Comparison of ENCODE assay signal across 21 mouse cellular contexts in the genomic region with DNA sequence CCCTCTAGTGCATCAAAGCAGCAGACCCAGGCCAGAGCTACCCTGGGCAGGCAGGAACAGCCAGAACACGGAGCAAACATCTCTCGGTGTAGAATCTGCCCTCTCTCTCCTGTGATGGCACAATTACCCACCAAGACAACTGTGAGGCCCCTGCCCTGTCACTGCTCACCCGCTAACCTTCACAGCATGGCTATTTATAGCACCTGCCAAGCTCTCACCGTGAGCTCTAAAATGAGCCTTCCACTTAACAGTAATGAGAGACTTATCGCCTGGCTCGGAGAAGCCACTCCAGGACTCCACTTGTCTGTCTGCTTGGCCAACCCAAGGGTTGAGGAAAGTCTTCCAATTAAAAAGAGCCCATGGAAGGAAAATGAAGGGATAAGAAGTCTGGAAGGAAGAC. TPM values are rescaled to one million over a fixed set of nuclear protein-coding genes. Genes with fewer than 3 reads are reported as not detected.
"Had no signal": no experiment of that assay in that cellular context is flagged by ENCODE, and none has a peak within 500 bp of the region (broad histone marks: within the 10 kb centered on the region; RNA-seq: fewer than 3 reads in every experiment).

No protein-coding gene starts in this region.

- H3K4me2 ChIP-seq: limb, embryonic 12.5 days; liver, embryonic 13.5 days; lung, embryonic 15.5 days; midbrain, embryonic 11.5 days; neural tube, embryonic 12.5 days; stomach, embryonic 15.5 days had no signal

- DNase-seq: kidney, postnatal 25 days; layer of hippocampus, adult 9-11 months; liver; liver, embryonic 13.5 days; liver, postnatal 0 days; lung, postnatal 14 days; retina, postnatal 1 day; right cerebral cortex, postnatal 4 days; spleen, adult 18-20 months; thymus, postnatal 4 days had no signal

- ATAC-seq: liver, postnatal 0 days had no signal

- H3K9ac ChIP-seq: limb, embryonic 12.5 days; liver, embryonic 13.5 days; liver, postnatal 0 days; lung, embryonic 15.5 days; neural tube, embryonic 12.5 days; stomach, embryonic 15.5 days had no signal

- H3K4me1 ChIP-seq: limb, embryonic 12.5 days; liver, embryonic 13.5 days; lung, embryonic 15.5 days; megakaryocyte, embryonic 14.5 days; stomach, embryonic 15.5 days had no signal

- H3K27me3 ChIP-seq: limb, embryonic 12.5 days; liver, embryonic 13.5 days; lung, embryonic 15.5 days; megakaryocyte, embryonic 14.5 days; neural tube, embryonic 12.5 days; stomach, embryonic 15.5 days had no signal

- H3K27ac ChIP-seq: limb, embryonic 12.5 days; liver, embryonic 13.5 days; lung, embryonic 15.5 days; macrophage; neural tube, embryonic 12.5 days; stomach, embryonic 15.5 days had no signal

- H3K4me3 ChIP-seq: limb, embryonic 12.5 days; liver, embryonic 13.5 days; lung, embryonic 15.5 days; megakaryocyte, embryonic 14.5 days; neural tube, embryonic 12.5 days; stomach, embryonic 15.5 days had no signal

- H3K9me3 ChIP-seq: limb, embryonic 12.5 days; liver, embryonic 13.5 days; lung, embryonic 15.5 days; megakaryocyte, embryonic 14.5 days; neural tube, embryonic 12.5 days; stomach, embryonic 15.5 days had no signal

RNA-seq across cellular contexts. Expression of a gene that starts 7.3 kb away (rescaled TPM):
- total RNA-seq: monocyte, adult 5-6 weeks; neutrophil, adult 5-6 weeks had no signal
- polyA plus RNA-seq: kidney, embryonic 16.5 days; limb, embryonic 12.5 days; liver, embryonic 13.5 days; liver, postnatal 0 days; macrophage; stomach, embryonic 15.5 days had no signal

RNA-seq across cellular contexts. Expression of a gene that starts 36.8 kb away (rescaled TPM):
- total RNA-seq: left cerebral cortex, postnatal 36 days; monocyte, adult 5-6 weeks; neutrophil, adult 5-6 weeks had no signal
- polyA plus RNA-seq: kidney, embryonic 16.5 days; limb, embryonic 12.5 days; liver, embryonic 13.5 days; liver, postnatal 0 days; lung, embryonic 15.5 days; macrophage; midbrain, embryonic 11.5 days; neural tube, embryonic 12.5 days; stomach, embryonic 15.5 days had no signal
